Mouse (Mus musculus) liver, embryonic 13.5 days (tissue): ENCODE data around the gene Ndc80. TPM values are rescaled to one million over a fixed set of nuclear protein-coding genes. Genes with fewer than 3 reads are reported as not detected.
A peak's percentile ranks its signal among the peaks of the same experiment; 100 is the strongest.
"Not testable (repeated sequence)": the region's sequence is repeated elsewhere in the genome, so short reads cannot be mapped to it uniquely, and the experiment has no call there.

Experiments
- ATAC-seq: fragments of 200-750 bp; cut with Nextera tagmentation; 2 replicates; pipeline ENCODE4 v1.8.0; 2017; ENCODE audit warnings: low read depth, mild to moderate bottlenecking, moderate number of reproducible peaks, moderate library complexity
- DNase-seq: peaks from one replicate; pipeline ENCODE4 v3.0.0; 2022
- H3K27ac ChIP-seq: fragments of 300-500 bp; sonication (generic); 2 replicates; pipeline ENCODE4 v1.5.1; 2015; ENCODE audit warnings: moderate library complexity, mild to moderate bottlenecking, inconsistent platforms
- H3K27me3 ChIP-seq: fragments of 300-500 bp; sonication (generic); 2 replicates; pipeline ENCODE4 v1.6.1; 2015; ENCODE audit warnings: mild to moderate bottlenecking, inconsistent platforms
- H3K36me3 ChIP-seq: fragments of 300-500 bp; sonication (generic); 2 replicates; pipeline ENCODE4 v1.6.1; 2015; ENCODE audit warnings: mild to moderate bottlenecking, inconsistent platforms
- H3K4me1 ChIP-seq: fragments of 300-500 bp; sonication (generic); replicated peaks from 2 replicates; pipeline ENCODE4 v1.6.1; 2015; ENCODE audit warnings: inconsistent platforms
- H3K4me2 ChIP-seq: fragments of 300-500 bp; sonication (generic); 2 replicates; pipeline ENCODE4 v1.6.1; 2015; ENCODE audit warnings: inconsistent platforms, mild to moderate bottlenecking, moderate library complexity
- H3K4me3 ChIP-seq: fragments of 300-500 bp; sonication (generic); replicated peaks from 2 replicates; pipeline ENCODE4 v1.5.1; 2015; ENCODE audit warnings: mild to moderate bottlenecking, inconsistent platforms
- H3K9ac ChIP-seq: fragments of 300-500 bp; sonication (generic); 2 replicates; pipeline ENCODE4 v1.6.1; 2015; ENCODE audit warnings: mild to moderate bottlenecking, inconsistent platforms
- H3K9me3 ChIP-seq: fragments of 300-500 bp; sonication (generic); replicated peaks from 2 replicates; pipeline ENCODE4 v1.6.1; 2016; ENCODE audit warnings: inconsistent platforms
- WGBS: fragments of 180-500 bp; shearing (Covaris S2); methylation state at CpG from one replicate; pipeline ENCODE4 v1.1.7; 2015; ENCODE audit not compliant: insufficient replicate concordance; 5-methylcytosine and 5-hydroxymethylcytosine counted together
- polyA plus RNA-seq: library from polyadenylated mRNA; unstranded; fragments of >200 nt; fragmentation: Nextera tagmentation; extraction: Ambion mirVana; gene quantifications from 2 replicates; pipeline ENCODE4 v1.2.1, GENCODE M21; 2015

The Ndc80 gene
- polyA plus RNA-seq = 36.0 and 45.5 TPM in 2 replicates

DNA sequence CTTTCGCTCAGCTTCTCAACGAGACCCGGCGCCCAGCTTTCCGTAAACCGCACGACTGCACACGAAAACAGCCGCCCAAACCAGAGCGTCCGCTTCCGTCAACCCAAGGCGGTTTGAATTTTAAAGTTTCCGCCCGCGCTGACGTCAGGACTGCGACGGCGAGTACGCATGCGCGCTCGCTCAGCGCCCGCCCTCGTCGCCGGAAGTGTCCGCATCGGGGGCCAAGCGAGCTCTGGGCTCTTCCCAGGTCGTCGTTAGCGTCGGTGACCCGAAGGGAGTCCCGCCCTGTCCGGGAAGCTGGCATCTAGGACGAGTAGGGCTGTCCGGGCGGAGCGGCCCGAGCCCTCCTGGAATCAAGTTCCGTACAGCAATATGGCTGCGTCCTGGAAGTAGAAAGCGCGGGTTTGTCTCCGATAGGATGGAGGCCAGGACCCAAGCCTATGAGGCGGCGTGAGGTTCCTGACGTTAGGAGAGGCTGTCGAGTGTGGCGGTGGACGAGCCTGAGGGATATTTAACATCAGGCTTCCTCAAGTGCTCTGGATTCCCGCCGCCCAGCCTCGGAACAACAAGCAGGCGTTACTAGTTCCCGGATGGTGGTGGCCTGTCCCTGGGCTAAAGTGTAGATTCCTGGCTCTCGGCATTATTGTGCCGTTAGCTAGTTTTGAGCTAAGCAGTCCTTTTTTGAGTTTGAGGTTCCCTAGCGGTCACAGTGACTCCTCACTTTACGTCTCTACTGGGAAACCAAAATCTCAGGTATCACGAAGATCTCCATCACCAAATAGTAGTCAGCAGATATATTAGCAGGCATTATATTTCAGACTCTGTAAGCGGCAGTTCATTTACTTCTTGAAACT lies at the start of gene Ndc80:
Gene Ndc80 (minus strand): TSS at position 147 of the 854 bp plus-strand sequence.
- ATAC-seq (peak; percentile 92), DNase-seq (peak; percentile 88)
- Histone ChIP-seq H3K4me3 (peak within 1 kb of the TSS; percentile 85), H3K27ac (peak within 1 kb of the TSS; percentile 96), H3K36me3 (peaks cover 18% of the 10 kb centered on the region), H3K4me1 (peaks cover 29% of the 10 kb centered on the region), H3K9ac (peak within 1 kb of the TSS; percentile 87), H3K9me3 (no peaks in the 10 kb centered on the region), H3K27me3 (no peaks in the 10 kb centered on the region), H3K4me2 (peak within 1 kb of the TSS; percentile 84)
- WGBS = under 1% methylated on average over 66 of the region's 66 CpGs

DNA sequence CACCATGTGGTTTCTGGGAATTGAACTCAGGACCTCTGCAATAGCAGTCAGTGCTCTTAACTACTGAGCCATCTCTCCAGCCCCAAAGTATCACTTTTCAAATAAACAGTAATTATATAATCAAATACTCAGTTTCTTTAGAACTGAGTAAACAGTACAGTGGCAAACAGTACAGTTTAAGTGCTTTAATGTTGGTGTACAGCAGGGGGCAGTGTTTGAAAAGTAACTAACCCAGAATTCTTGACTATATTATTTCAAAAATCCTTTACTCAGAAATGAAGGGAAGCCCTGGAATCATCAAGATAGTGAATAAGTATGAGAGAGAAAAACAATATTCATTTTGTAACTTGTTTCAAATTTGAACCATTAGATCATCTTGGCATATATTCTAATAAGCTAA lies 35.0 kb upstream of the Ndc80 start:
- Histone ChIP-seq H3K9ac (no peak overlapping the region), H3K4me2 (no peak overlapping the region), H3K4me1 (no peaks in the 10 kb centered on the region), H3K9me3 (no peaks in the 10 kb centered on the region), H3K4me3 (no peak overlapping the region), H3K27ac (no peak overlapping the region), H3K36me3 (no peaks in the 10 kb centered on the region), H3K27me3 (0 out of 2 replicates have a peak, but pooled peaks cover 3% of the 10 kb centered on the region)
- ATAC-seq (no peak), DNase-seq (peak; percentile 5)

DNA sequence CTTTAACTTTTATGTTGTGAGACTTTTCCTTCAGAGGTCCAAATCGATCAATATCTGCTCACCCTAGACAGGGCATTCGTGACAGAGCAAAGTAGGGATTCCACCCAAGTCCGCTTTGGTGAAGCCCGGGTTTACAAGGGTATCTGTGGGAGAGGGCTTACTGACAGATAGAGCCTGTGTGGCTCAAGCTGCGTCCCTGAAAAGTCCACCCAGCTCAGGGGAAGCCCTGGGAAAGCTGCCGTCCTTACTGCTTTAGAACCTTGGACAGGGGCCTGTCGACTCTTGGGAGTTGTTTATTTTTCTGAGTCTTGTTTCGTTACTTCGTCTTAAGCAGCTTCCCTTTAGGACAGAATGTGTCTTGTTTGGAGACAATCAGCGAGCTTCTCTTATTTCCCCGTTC lies 26.2 kb upstream of the Ndc80 start:
- Histone ChIP-seq H3K9ac (0 out of 2 replicates have a peak overlapping the region, but pooled peaks have one; percentile 82), H3K36me3 (no peaks in the 10 kb centered on the region), H3K27me3 (peaks cover 56% of the 10 kb centered on the region), H3K4me2 (peak overlapping the region; percentile 100), H3K4me1 (peaks cover 19% of the 10 kb centered on the region), H3K4me3 (peak overlapping the region; percentile 72), H3K27ac (no peak overlapping the region), H3K9me3 (no peaks in the 10 kb centered on the region)
- DNase-seq (no peak), ATAC-seq (no peak)
- 11% methylated on average over 11 of the region's 11 CpGs for WGBS

DNA sequence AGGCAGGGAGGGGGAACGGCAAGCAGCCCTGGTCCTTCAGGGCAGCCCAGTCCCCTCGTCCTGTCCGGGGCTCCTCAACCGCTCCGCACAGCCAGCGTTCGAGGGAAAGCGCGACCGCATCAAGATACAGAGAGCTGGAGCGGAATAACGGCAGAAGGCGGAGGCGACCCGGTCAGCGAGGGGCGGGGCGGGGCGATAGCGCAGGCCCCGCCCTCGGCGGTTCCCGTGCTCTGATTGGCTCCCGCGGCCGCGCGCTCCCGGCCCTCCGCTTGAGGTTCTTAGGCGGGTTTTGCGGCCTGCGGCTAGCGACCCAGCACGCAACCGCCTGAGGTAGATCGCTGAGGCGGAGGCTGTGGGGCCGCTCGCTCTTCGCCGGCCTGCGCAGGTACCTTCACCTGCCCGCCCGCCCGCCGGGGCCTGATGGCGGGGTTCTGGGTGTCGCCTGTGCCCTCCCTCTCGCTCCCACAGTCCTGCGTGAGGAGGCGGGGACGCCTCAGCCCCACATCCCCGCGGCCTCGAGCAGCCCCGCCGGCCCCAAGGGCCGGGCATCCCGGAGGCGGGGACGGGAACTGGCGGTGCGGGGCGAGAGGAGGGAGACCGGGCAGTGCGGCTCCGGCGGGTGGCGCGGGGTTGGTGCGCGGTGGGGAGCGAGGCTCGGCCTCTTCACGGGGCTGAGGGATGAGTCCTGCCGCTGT lies 25.2 kb upstream of the Ndc80 start, which contains the start of gene Spdya:
Gene Spdya (plus strand): TSS at position 305 of the 695 bp plus-strand sequence.
- DNase-seq = peak; percentile 80
- peak within 1 kb of the TSS; percentile 82 for H3K9ac ChIP-seq
- H3K4me3 ChIP-seq = peak within 1 kb of the TSS; percentile 72
- H3K27ac ChIP-seq = no peak within 1 kb of the TSS
- peaks cover 19% of the 10 kb centered on the region for H3K4me1 ChIP-seq
- peak; percentile 94 for ATAC-seq
- WGBS = under 1% methylated on average over 75 of the region's 78 CpGs
- H3K36me3 ChIP-seq = no peaks in the 10 kb centered on the region
- peaks cover 56% of the 10 kb centered on the region for H3K27me3 ChIP-seq
- H3K4me2 ChIP-seq = peak within 1 kb of the TSS; percentile 100
- no peaks in the 10 kb centered on the region for H3K9me3 ChIP-seq

DNA sequence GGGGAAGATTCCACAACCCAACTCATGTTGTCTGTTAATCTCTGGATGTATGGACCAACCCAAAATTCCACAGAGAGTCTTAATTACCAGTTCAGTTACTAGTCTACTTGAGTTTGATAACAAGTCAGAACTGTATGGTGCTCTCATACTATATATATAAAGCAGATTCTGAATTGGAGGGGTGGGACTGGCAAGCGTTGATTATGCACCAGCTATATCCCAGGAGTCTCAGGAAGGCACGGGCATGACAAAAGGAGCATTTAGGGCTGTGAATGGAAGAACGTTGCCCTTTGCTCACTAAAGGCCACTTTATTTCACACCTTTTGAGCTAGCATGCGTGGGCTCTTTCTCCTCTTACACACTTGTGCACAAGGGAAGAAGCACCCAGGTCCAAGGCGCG lies 24.7 kb upstream of the Ndc80 start:
- H3K9ac ChIP-seq = peak overlapping the region; percentile 60; the same call in 1 of the 2 replicates
- ATAC-seq (no peak), DNase-seq (no peak)
- H3K36me3 ChIP-seq = no peaks in the 10 kb centered on the region
- peak overlapping the region; percentile 72 for H3K4me3 ChIP-seq
- H3K9me3 ChIP-seq = no peaks in the 10 kb centered on the region
- H3K4me1 ChIP-seq = peaks cover 19% of the 10 kb centered on the region
- H3K4me2 ChIP-seq = peak overlapping the region; percentile 100
- 6% methylated on average over 6 of the region's 6 CpGs for WGBS
- H3K27me3 ChIP-seq = peaks cover 56% of the 10 kb centered on the region
- no peak overlapping the region for H3K27ac ChIP-seq

DNA sequence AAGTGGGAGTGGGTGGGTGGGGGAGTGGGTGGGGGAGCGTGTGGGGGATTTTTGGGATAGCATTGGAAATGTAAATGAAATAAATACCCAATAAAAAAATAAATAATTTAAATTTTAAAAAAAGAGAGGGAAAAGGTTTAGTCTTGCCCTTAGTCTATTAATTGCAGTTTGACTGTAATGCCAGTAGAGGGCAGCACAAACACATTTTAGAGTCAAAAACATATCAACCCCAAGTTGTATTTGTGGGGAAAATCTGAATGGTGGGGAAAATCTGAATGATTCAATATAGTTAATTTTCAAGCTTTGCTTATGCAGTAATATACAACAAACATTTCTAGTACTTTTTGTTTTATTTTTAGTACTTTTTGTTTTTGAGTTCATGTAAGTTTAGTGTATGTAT lies 21.9 kb upstream of the Ndc80 start:
- Histone ChIP-seq H3K27me3 (peaks cover 41% of the 10 kb centered on the region), H3K9me3 (no peaks in the 10 kb centered on the region), H3K4me1 (peaks cover 19% of the 10 kb centered on the region), H3K4me3 (no peak overlapping the region), H3K27ac (no peak overlapping the region), H3K4me2 (no peak overlapping the region), H3K36me3 (no peaks in the 10 kb centered on the region), H3K9ac (no peak overlapping the region)
- ATAC-seq (no peak), DNase-seq (no peak)
- 0% methylated on average over 1 of the region's 1 CpGs for WGBS

DNA sequence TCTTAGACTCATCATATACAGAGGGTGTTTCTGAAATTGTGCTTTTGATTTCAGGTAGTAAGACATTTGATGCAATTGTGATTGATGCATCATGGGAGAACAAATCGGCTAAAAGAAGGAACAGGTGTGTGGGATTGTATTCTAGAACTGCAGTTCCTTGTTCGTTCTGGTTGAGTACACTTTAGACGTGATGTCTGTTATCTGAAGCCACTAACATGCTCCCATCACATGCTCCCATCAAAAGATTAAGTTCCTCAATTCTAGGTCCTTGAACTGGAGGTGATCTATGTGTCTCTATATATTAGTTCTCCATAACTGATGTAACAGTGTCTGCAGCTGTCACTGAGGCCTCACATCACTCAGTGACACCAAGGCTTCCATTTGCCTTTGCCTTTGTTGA lies 10.5 kb upstream of the Ndc80 start:
- DNase-seq = no peak
- H3K4me1 ChIP-seq = no peaks in the 10 kb centered on the region
- WGBS = 53% methylated on average over 3 of the region's 3 CpGs
- H3K27ac ChIP-seq = no peak overlapping the region
- H3K9me3 ChIP-seq = no peaks in the 10 kb centered on the region
- H3K36me3 ChIP-seq = no peaks in the 10 kb centered on the region
- ATAC-seq = no peak
- H3K9ac ChIP-seq = no peak overlapping the region
- H3K4me2 ChIP-seq = no peak overlapping the region
- no peak overlapping the region for H3K4me3 ChIP-seq
- H3K27me3 ChIP-seq = no peaks in the 10 kb centered on the region

DNA sequence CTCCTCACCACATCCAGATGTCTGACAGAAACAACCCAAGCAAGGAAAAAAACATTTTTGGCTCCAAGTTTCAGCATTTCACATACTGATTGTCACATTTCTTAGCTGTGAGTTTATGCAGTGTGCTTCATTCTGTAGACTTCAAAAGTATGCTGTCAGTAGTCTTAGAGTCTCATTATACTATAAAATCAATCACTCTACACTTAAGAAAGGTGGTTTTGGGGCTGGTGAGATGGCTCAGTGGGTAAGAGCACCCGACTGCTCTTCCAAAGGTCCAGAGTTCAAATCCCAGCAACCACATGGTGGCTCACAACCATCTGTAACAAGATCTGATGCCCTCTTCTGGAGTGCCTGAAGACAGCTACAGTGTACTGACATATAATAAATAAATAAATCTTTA lies 8.9 kb upstream of the Ndc80 start:
- H3K4me2 ChIP-seq, H3K27ac ChIP-seq, H3K36me3 ChIP-seq, H3K27me3 ChIP-seq, H3K4me3 ChIP-seq, H3K9ac ChIP-seq, H3K9me3 ChIP-seq, H3K4me1 ChIP-seq, DNase-seq, ATAC-seq: not testable (repeated sequence)
- WGBS = 58% methylated on average over 1 of the region's 1 CpGs

DNA sequence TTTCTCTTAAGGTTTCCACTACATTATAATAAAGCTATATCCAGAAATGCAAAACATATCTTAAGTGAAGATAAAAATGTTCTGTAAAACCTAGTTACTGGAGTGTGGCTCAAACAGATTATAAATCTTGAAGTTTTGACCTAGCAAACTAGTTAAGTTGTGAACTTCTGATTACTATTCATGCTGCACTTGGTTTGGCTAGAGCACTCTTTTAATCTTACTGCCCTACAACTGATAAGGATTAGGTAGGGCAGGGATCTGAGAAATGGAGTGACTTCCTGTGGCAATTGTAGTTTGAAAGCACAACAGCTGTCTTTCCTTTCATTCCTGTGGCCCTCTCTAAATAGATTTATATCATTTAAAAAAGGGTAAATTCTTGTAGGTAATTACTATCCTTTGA lies 1.4 kb upstream of the Ndc80 start:
- Histone ChIP-seq H3K27ac (no peak overlapping the region), H3K9ac (no peak overlapping the region), H3K27me3 (no peaks in the 10 kb centered on the region), H3K4me3 (no peak overlapping the region), H3K4me1 (peaks cover 29% of the 10 kb centered on the region), H3K4me2 (peak overlapping the region; percentile 84), H3K36me3 (peaks cover 9% of the 10 kb centered on the region), H3K9me3 (no peaks in the 10 kb centered on the region)
- ATAC-seq (no peak), DNase-seq (no peak)

DNA sequence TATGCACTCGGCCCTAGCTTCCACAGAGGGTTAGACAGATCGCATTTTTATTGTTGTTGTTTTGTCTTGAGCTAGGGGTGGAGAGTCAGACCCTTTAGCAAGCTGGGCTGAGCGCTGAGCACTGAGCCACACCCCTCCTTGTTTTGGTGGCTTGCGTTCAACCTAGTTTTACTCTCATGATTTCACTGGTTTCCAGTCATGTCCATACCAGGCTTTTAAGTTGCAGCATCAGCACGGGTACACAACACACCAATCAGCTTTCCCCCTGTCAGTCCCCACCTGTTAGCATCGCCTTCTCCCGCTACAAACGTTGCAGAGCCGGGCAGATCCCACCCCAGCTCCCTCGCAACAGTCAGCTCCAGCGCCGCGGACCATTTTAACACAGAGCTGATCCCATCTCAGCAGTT lies 352 bp downstream of the Ndc80 start:
- H3K27me3 ChIP-seq = no peaks in the 10 kb centered on the region
- WGBS = under 1% methylated on average over 13 of the region's 13 CpGs
- H3K9ac ChIP-seq = peak overlapping the region; percentile 87
- H3K27ac ChIP-seq = peak overlapping the region; percentile 96
- peak overlapping the region; percentile 85 for H3K4me3 ChIP-seq
- H3K9me3 ChIP-seq = no peaks in the 10 kb centered on the region
- ATAC-seq (peak; percentile 66), DNase-seq (no peak)
- H3K4me2 ChIP-seq = peak overlapping the region; percentile 84
- H3K36me3 ChIP-seq = peaks cover 23% of the 10 kb centered on the region
- H3K4me1 ChIP-seq = peaks cover 29% of the 10 kb centered on the region

DNA sequence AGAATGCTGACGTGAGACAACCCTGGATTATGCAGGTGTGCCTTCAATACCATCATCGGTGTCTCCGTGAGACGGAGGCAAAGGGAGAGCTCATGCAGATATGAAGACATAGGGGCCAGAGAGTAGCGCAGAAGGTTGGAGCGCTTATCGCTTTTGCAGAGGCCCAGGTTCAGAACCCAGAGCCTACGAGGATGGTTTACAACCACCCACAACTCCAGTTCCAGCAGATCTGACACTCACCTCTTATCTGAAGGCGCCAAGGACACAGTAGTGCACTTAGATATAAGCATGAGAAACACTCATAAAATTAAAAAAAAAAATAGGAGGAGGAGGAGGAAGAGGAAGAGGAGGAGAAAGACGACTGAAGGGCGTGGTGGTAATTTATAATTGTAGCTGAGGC lies 16.4 kb downstream of the Ndc80 start:
- 0 out of 2 replicates have a peak overlapping the region, but pooled peaks have one; percentile 17 for H3K4me2 ChIP-seq
- DNase-seq = peak; percentile 41
- WGBS = 62% methylated on average over 11 of the region's 11 CpGs
- no peaks in the 10 kb centered on the region for H3K9me3 ChIP-seq
- H3K9ac ChIP-seq = 0 out of 2 replicates have a peak overlapping the region, but pooled peaks have one; percentile 13
- peak overlapping the region; percentile 76 for H3K27ac ChIP-seq
- ATAC-seq = peak; percentile 94
- peaks cover 13% of the 10 kb centered on the region for H3K4me1 ChIP-seq
- H3K36me3 ChIP-seq = peaks cover 95% of the 10 kb centered on the region
- no peak overlapping the region for H3K4me3 ChIP-seq
- no peaks in the 10 kb centered on the region for H3K27me3 ChIP-seq
